Mouse (Mus musculus) spleen, adult 18-20 months (tissue): ENCODE measurements around the gene Fgfr1op2.
"Not testable (repeated sequence)": the region's sequence is repeated elsewhere in the genome, so short reads cannot be mapped to it uniquely, and the experiment has no call there.

Source experiments
- DNase-seq, 2 experiments: peaks; one replicate each; pipeline ENCODE4 v3.0.0; 2022; ENCODE audit warnings: mixed read lengths in 2 of 2

The Fgfr1op2 gene

GRCm38 (mm10) chr6:146576903-146577302, at the start of gene Fgfr1op2:
Gene Fgfr1op2, plus strand, starts transcription at chr6:146577203.
- DNase-seq: no peak

GRCm38 (mm10) chr6:146527537-146527936, 49.5 kb upstream of the Fgfr1op2 start:
- DNase-seq: no peak

- no peak for DNase-seq
Measured at GRCm38 (mm10) chr6:146530363-146530762, 46.6 kb upstream of the Fgfr1op2 start.

GRCm38 (mm10) chr6:146530769-146531168, 46.2 kb upstream of the Fgfr1op2 start:
- DNase-seq: no peak

- DNase-seq: no peak
Measured at GRCm38 (mm10) chr6:146533146-146533545, 43.9 kb upstream of the Fgfr1op2 start.

GRCm38 (mm10) chr6:146535501-146535900, 41.5 kb upstream of the Fgfr1op2 start:
- DNase-seq: no peak

GRCm38 (mm10) chr6:146537111-146537510, 39.9 kb upstream of the Fgfr1op2 start:
- DNase-seq: no peak

- DNase-seq: no peak
Measured at GRCm38 (mm10) chr6:146538071-146538470, 38.9 kb upstream of the Fgfr1op2 start.

GRCm38 (mm10) chr6:146538661-146539060, 38.3 kb upstream of the Fgfr1op2 start:
- no peak for DNase-seq

GRCm38 (mm10) chr6:146540386-146540785, 36.6 kb upstream of the Fgfr1op2 start:
- no peak for DNase-seq

GRCm38 (mm10) chr6:146544622-146545021, 32.4 kb upstream of the Fgfr1op2 start:
- DNase-seq: no peak

GRCm38 (mm10) chr6:146545289-146545865, 31.6 kb upstream of the Fgfr1op2 start:
- DNase-seq: no peak

- no peak for DNase-seq
Measured at GRCm38 (mm10) chr6:146550421-146550820, 26.6 kb upstream of the Fgfr1op2 start.

- no peak for DNase-seq
Measured at GRCm38 (mm10) chr6:146551326-146551725, 25.7 kb upstream of the Fgfr1op2 start.

- DNase-seq: not testable (repeated sequence)
Measured at GRCm38 (mm10) chr6:146562461-146562860, 14.5 kb upstream of the Fgfr1op2 start.

GRCm38 (mm10) chr6:146572073-146572472, 4.9 kb upstream of the Fgfr1op2 start:
- DNase-seq: no peak

GRCm38 (mm10) chr6:146577310-146578109, 507 bp downstream of the Fgfr1op2 start, which contains the start of gene Ints13:
Gene Ints13, minus strand, starts transcription at chr6:146577835.
- peak; percentile 95 for DNase-seq

GRCm38 (mm10) chr6:146578111-146578531, 1.1 kb downstream of the Fgfr1op2 start:
- DNase-seq: peak; percentile 67 to 70

GRCm38 (mm10) chr6:146578586-146578985, 1.6 kb downstream of the Fgfr1op2 start:
- DNase-seq: no peak

- DNase-seq: no peak
Measured at GRCm38 (mm10) chr6:146580381-146580926, 3.5 kb downstream of the Fgfr1op2 start.

GRCm38 (mm10) chr6:146583366-146584046, 6.5 kb downstream of the Fgfr1op2 start:
- DNase-seq: no peak

- no peak for DNase-seq
Measured at GRCm38 (mm10) chr6:146585134-146585533, 8.1 kb downstream of the Fgfr1op2 start.

GRCm38 (mm10) chr6:146602601-146603000, 25.6 kb downstream of the Fgfr1op2 start:
- DNase-seq: no peak
